Mouse (Mus musculus): ENCODE results near the gene Dtd1. TPM values are rescaled to one million over a fixed set of nuclear protein-coding genes. Genes with fewer than 3 reads are reported as not detected.

Gene Dtd1
- polyA plus RNA-seq, 2 experiments: 19.1 to 39.8 TPM

DNA sequence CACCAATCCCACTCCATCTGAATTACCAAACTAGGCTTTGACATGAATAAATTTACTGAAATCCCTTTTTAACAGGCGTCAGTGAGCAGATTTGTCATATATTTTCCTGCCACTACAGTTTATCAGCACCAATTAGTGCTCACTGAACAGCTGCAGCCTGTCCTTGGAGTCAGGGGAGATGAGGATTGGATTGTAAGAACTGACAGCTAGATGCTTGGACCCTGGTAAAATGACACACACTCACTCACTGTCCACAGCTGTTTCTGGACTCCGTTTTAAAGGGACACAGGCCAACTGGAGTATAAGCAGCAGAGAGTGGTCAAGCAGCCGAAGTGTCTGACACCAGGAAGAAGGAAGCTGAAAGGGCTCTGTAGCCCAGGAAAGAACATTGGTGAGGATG, 169.9 kb downstream of the Dtd1 start:
- no peaks in the 10 kb centered on the region for H3K27me3 ChIP-seq (ENCODE audit: control insufficient read depth, insufficient read depth, low read length)
- no peak for TF ChIP-seq POLR2A (IDR thresholded peaks at IDR 0.05; ENCODE audit: borderline replicate concordance, extremely low read depth, insufficient read depth, insufficient read length)
- no peak for DNase-seq (ENCODE audit: low spot score)

GRCm38 (mm10) chr2:144770452-144770941, 170.8 kb downstream of the Dtd1 start:
- ATAC-seq (ENCODE audit: low FRiP score, low read depth): no peak
- WGBS: 88% methylated on average over 7 of the region's 7 CpGs
- Histone ChIP-seq H3K9ac (ENCODE audit: low read depth, low read length, severe bottlenecking) (no peak overlapping the region), H3K4me1 (ENCODE audit: control insufficient read depth, insufficient read depth, low read length) (no peaks in the 10 kb centered on the region), H3K36me3 (ENCODE audit: control insufficient read depth, insufficient read depth, low read length) (no peaks in the 10 kb centered on the region), H3K9me3 (ENCODE audit: control insufficient read depth, low read length) (no peaks in the 10 kb centered on the region), H3K4me3 (replicated peaks; ENCODE audit: low read length) (no peak overlapping the region), H3K27me3 (ENCODE audit: control insufficient read depth, insufficient read depth, low read length) (no peaks in the 10 kb centered on the region), H3K4me2 (replicated peaks; ENCODE audit: low read depth, low read length, severe bottlenecking) (no peak overlapping the region), H3K27ac (replicated peaks; ENCODE audit: low read depth, low read length) (no peak overlapping the region)
- no peak for TF ChIP-seq POLR2A (IDR thresholded peaks at IDR 0.05; ENCODE audit: borderline replicate concordance, extremely low read depth, insufficient read depth, insufficient read length)
- DNase-seq (ENCODE audit: low spot score): no peak

More for the DNA sequence above, 169.9 kb downstream of the Dtd1 start:
- WGBS: 51% methylated on average over 3 of the region's 3 CpGs
- H3K9ac ChIP-seq (ENCODE audit: low read depth, low read length, severe bottlenecking): no peak overlapping the region
- peak; percentile 70 for ATAC-seq (ENCODE audit: low FRiP score, low read depth)
- no peak overlapping the region for H3K4me3 ChIP-seq (replicated peaks; ENCODE audit: low read length)
- no peaks in the 10 kb centered on the region for H3K4me1 ChIP-seq (ENCODE audit: control insufficient read depth, insufficient read depth, low read length)
- no peaks in the 10 kb centered on the region for H3K9me3 ChIP-seq (ENCODE audit: control insufficient read depth, low read length)
- H3K36me3 ChIP-seq (ENCODE audit: control insufficient read depth, insufficient read depth, low read length): no peaks in the 10 kb centered on the region
- H3K4me2 ChIP-seq (replicated peaks; ENCODE audit: low read depth, low read length, severe bottlenecking): no peak overlapping the region
- H3K27ac ChIP-seq (replicated peaks; ENCODE audit: low read depth, low read length): no peak overlapping the region

DNA sequence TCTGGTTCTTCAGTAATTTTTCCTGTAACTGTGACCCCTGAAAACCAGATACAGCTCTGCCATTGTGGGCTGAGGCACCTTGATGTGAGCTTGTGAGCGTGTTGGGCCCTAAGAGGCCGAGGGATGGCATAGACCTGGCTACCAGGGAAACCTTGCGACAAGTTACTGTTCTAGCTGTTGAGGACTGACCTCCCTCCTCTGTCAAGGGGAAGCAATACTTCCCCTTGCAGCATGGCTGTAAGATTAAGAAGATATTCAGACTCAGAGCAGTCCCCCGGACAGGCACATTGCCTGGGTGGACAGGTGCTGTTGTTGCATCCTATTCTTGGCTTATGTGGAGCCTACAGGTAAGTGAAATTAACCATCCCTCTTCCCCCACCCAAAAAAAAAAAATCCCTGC, 172.1 kb downstream of the Dtd1 start:
- Histone ChIP-seq H3K36me3 (ENCODE audit: control insufficient read depth, insufficient read depth, low read length) (no peaks in the 10 kb centered on the region), H3K9ac (ENCODE audit: low read depth, low read length, severe bottlenecking) (no peak overlapping the region), H3K9me3 (ENCODE audit: control insufficient read depth, low read length) (no peaks in the 10 kb centered on the region), H3K4me2 (replicated peaks; ENCODE audit: low read depth, low read length, severe bottlenecking) (no peak overlapping the region), H3K27me3 (ENCODE audit: control insufficient read depth, insufficient read depth, low read length) (no peaks in the 10 kb centered on the region), H3K4me3 (replicated peaks; ENCODE audit: low read length) (no peak overlapping the region), H3K27ac (replicated peaks; ENCODE audit: low read depth, low read length) (no peak overlapping the region), H3K4me1 (ENCODE audit: control insufficient read depth, insufficient read depth, low read length) (no peaks in the 10 kb centered on the region)
- WGBS: 80% methylated on average over 4 of the region's 4 CpGs
- no peak for DNase-seq (ENCODE audit: low spot score)
- no peak for ATAC-seq (ENCODE audit: low FRiP score, low read depth)
- TF ChIP-seq POLR2A (IDR thresholded peaks at IDR 0.05; ENCODE audit: borderline replicate concordance, extremely low read depth, insufficient read depth, insufficient read length): no peak

DNA sequence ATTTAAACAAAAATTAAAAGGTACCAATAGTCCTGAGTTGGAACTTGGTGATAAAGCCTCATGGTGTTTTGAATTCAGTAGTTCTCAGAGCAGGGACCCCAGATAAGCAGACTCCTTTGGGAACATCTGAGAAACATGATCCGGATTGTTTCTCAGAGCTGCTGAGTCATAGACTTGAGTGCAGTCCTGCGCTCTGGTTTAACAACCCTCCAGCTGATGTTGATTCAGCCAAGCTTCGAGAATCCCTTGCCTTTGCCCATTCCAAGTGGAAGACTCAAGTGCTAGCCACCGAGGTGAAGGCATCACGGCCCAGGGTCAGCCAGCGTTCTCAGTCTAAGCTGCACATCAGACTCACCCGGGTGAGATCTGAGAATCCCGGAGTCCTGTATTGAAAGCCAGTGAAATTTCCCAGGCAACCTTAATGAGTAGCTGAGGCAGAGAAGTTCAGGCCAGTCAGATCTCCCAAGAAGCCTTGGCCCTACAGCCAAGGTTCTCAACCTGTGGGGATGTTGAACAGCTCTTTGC, 175.0 kb downstream of the Dtd1 start:
- Histone ChIP-seq H3K4me2 (replicated peaks; ENCODE audit: low read depth, low read length, severe bottlenecking) (no peak overlapping the region), H3K27me3 (ENCODE audit: control insufficient read depth, insufficient read depth, low read length) (no peaks in the 10 kb centered on the region), H3K27ac (replicated peaks; ENCODE audit: low read depth, low read length) (no peak overlapping the region), H3K36me3 (ENCODE audit: control insufficient read depth, insufficient read depth, low read length) (no peaks in the 10 kb centered on the region), H3K9ac (ENCODE audit: low read depth, low read length, severe bottlenecking) (no peak overlapping the region), H3K9me3 (ENCODE audit: control insufficient read depth, low read length) (no peaks in the 10 kb centered on the region), H3K4me1 (ENCODE audit: control insufficient read depth, insufficient read depth, low read length) (no peaks in the 10 kb centered on the region), H3K4me3 (replicated peaks; ENCODE audit: low read length) (no peak overlapping the region)
- ATAC-seq (ENCODE audit: low FRiP score, low read depth) (no peak), DNase-seq (ENCODE audit: low spot score) (no peak)
- no peak for TF ChIP-seq POLR2A (IDR thresholded peaks at IDR 0.05; ENCODE audit: borderline replicate concordance, extremely low read depth, insufficient read depth, insufficient read length)
- WGBS: 67% methylated on average over 8 of the region's 8 CpGs

- no peaks in the 10 kb centered on the region for H3K4me1 ChIP-seq (ENCODE audit: control insufficient read depth, insufficient read depth, low read length)
- H3K27me3 ChIP-seq (ENCODE audit: control insufficient read depth, insufficient read depth, low read length): no peaks in the 10 kb centered on the region
- no peak overlapping the region for H3K4me3 ChIP-seq (replicated peaks; ENCODE audit: low read length)
- H3K27ac ChIP-seq (replicated peaks; ENCODE audit: low read depth, low read length): no peak overlapping the region
- no peaks in the 10 kb centered on the region for H3K36me3 ChIP-seq (ENCODE audit: control insufficient read depth, insufficient read depth, low read length)
- no peak overlapping the region for H3K9ac ChIP-seq (ENCODE audit: low read depth, low read length, severe bottlenecking)
- no peaks in the 10 kb centered on the region for H3K9me3 ChIP-seq (ENCODE audit: control insufficient read depth, low read length)
- WGBS: 88% methylated on average over 4 of the region's 4 CpGs
- no peak for ATAC-seq (ENCODE audit: low FRiP score, low read depth)
- DNase-seq (ENCODE audit: low spot score): no peak
- no peak for TF ChIP-seq POLR2A (IDR thresholded peaks at IDR 0.05; ENCODE audit: borderline replicate concordance, extremely low read depth, insufficient read depth, insufficient read length)
- H3K4me2 ChIP-seq (replicated peaks; ENCODE audit: low read depth, low read length, severe bottlenecking): no peak overlapping the region
These were observed 175.9 kb downstream of the Dtd1 start for GRCm38 (mm10) chr2:144775626-144776025.
